ENCODE assay signal across 8 mouse cellular contexts in the genomic region with DNA sequence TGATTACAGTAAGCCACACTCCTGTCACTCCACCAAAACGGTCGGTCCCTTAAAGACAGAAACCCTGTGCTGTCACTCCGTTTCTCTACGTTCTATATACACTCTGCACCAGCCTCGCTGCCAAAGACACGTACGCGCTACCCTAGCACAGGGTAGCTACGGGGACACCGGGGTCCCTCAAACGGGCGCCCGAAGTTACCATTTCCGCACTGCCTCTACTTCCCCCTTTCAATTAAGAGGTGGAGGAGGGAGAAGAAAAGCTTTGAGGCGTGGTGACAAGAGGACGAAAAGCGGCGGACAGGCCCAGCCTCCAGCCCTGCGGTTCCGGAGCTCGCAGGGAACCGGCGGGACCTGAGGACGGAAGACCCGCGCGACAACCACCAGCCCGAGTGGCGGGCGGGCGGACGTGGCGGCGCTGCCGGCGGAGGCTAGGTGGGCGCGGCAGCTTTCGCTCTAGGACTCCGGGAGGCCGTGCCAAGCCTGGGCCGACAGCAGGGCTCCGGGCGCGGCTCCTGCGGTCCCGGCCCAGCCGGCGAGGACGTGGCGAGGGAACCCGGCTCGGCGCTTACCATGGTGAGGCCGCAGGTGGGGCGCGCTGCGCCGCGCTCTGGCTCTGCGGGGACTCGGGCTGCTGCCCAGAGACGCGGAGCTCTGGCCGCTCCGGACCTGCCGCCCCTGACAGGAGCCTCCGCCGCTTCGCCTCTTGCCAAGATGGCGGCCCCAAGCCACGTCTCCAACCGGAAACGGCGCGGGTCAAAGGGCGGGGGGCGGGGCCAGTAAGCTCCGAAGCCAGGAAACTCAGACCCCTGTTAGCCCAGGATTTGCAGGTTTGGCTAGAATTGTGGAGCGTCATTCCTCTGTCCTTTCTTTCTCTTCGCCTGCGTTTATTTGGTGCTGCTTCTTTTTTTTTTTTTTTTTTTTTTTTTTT. TPM values are rescaled to one million over a fixed set of nuclear protein-coding genes. Genes with fewer than 3 reads are reported as not detected.
A peak's percentile ranks its signal among the peaks of the same experiment; 100 is the strongest.
DNase-seq lines count a peak whose midpoint lies in the region; ATAC-seq lines count a peak whose summit lies in the region.

Gene Arcn1, minus strand, starts transcription at position 745 of the 928 bp plus-strand sequence.
Gene Ift46, plus strand, starts transcription at position 808 of the 928 bp plus-strand sequence.

- peak within 1 kb of the TSS; percentile 91 for H3K9ac ChIP-seq in hindbrain, embryonic 12.5 days

- peaks cover 17% of the 10 kb centered on the region for H3K4me1 ChIP-seq in hindbrain, embryonic 12.5 days

- H3K27me3 ChIP-seq in hindbrain, embryonic 12.5 days = no peaks in the 10 kb centered on the region

- under 1% methylated on average over 69 of the region's 82 CpGs for WGBS in hindbrain, embryonic 12.5 days

- peak; percentile 96 for DNase-seq in Muller cell, postnatal 12 days (ENCODE audit: inconsistent ontology term)
- DNase-seq in cerebellum, adult 9-11 months = peak; percentile 87
- peak; percentile 65 to 80 for DNase-seq in frontal cortex, postnatal 10 days (ENCODE audit: low spot score in 2 of 2)
- peak; percentile 81 to 89 for DNase-seq in layer of hippocampus, postnatal 14 days (ENCODE audit: low spot score in 2 of 2)
- peak; percentile 84 for DNase-seq in lung, postnatal 14 days
- peak; percentile 67 for DNase-seq in retina, adult 2 months (ENCODE audit: low read depth, low spot score)
- peak; percentile 78 to 82 for DNase-seq in thymus, postnatal 36 days

- no peaks in the 10 kb centered on the region for H3K36me3 ChIP-seq in hindbrain, embryonic 12.5 days

- peak within 1 kb of the TSS; percentile 82 for H3K4me3 ChIP-seq in hindbrain, embryonic 12.5 days

- H3K27ac ChIP-seq in hindbrain, embryonic 12.5 days = peak within 1 kb of the TSS; percentile 93

- H3K9me3 ChIP-seq in hindbrain, embryonic 12.5 days (replicated peaks) = no peaks in the 10 kb centered on the region

- peak within 1 kb of the TSS; percentile 87 for H3K4me2 ChIP-seq in hindbrain, embryonic 12.5 days (replicated peaks)

- peak; percentile 90 for ATAC-seq in hindbrain, embryonic 12.5 days (ENCODE audit: low FRiP score)

RNA-seq across cellular contexts. Expression of gene Arcn1, which starts in this region (rescaled TPM):
- 179 and 194 TPM in 2 replicates for polyA plus RNA-seq in hindbrain, embryonic 12.5 days (2016; fragmentation: Nextera tagmentation; extraction: Ambion mirVana)
- total RNA-seq in layer of hippocampus, postnatal 14 days (2021) = 100 to 1,000 TPM; 102 to 109 TPM

RNA-seq across cellular contexts. Expression of gene Ift46, which starts in this region (rescaled TPM):
- polyA plus RNA-seq in hindbrain, embryonic 12.5 days (2016; fragmentation: Nextera tagmentation; extraction: Ambion mirVana) = 153 and 161 TPM in 2 replicates
- total RNA-seq in layer of hippocampus, postnatal 14 days (2021) = 10 to 100 TPM; 74.9 to 88.5 TPM

Comparison
In these comparisons a context has a peak if more than half of its experiments do, and no peak if none do; other contexts are left out.
1. Peak in every context shown above with its lines: DNase-seq, ATAC-seq, H3K4me3 ChIP-seq and H3K27ac ChIP-seq.